Mouse (Mus musculus): Measurements from ENCODE around the gene Vgll4. TPM values are rescaled to one million over a fixed set of nuclear protein-coding genes. Genes with fewer than 3 reads are reported as not detected.

The Vgll4 gene
- polyA plus RNA-seq, 1 experiment: 36.4 TPM

DNA sequence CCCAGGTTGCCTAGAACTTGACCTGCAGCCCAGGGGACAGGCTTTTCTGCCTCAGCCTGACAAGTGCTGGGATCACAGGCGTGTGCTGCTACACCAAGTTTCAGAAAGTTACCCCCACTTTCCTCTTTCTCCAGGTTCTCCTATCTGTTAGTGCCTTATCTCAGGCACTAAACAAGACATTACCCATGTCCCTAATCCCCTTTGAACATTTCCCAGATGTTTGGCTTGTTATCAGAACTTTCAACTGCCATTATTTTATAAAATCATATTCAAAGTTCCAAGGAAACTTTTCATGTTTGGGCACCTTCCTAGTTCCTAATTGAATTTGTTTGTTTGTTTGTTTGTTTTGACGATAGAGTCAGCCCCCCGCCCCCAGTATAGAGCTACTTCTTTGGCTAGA is 4.0 kb downstream of the Vgll4 start:
- H3K27ac ChIP-seq (ENCODE audit: insufficient read depth, low read length): no peak overlapping the region
- no peak overlapping the region for H3K4me3 ChIP-seq (ENCODE audit: insufficient read depth, low read length)
- peaks cover 16% of the 10 kb centered on the region for H3K4me1 ChIP-seq (ENCODE audit: control insufficient read depth, insufficient read depth, low read length)
- no peak for TF ChIP-seq CTCF (IDR thresholded peaks at IDR 0.05; ENCODE audit: borderline replicate concordance, insufficient read depth, low read length)

DNA sequence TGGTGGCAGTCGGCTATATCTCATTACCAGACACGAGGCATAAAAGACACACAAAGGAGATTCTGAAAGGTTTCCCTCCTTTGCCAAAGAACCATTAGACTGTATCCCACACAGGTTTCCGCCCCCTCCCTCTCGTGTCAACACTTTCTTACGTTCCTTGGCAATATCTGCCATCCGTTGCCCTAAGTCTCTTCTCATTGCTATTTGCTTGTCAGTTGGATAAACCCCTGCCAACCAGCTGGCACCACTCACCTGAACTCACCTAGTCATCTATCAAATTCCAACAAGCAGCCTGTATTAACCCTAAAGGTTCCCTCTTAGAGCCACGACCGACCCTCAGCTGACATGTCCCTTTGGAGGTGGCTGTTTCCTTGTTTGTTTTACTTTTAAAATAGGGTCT is 4.4 kb downstream of the Vgll4 start:
- Histone ChIP-seq H3K4me3 (ENCODE audit: insufficient read depth, low read length) (no peak overlapping the region), H3K4me1 (ENCODE audit: control insufficient read depth, insufficient read depth, low read length) (peaks cover 16% of the 10 kb centered on the region), H3K27ac (ENCODE audit: insufficient read depth, low read length) (no peak overlapping the region)
- TF ChIP-seq POLR2A (IDR thresholded peaks at IDR 0.05; ENCODE audit: low read depth, low read length) (no peak), CTCF (IDR thresholded peaks at IDR 0.05; ENCODE audit: borderline replicate concordance, insufficient read depth, low read length) (no peak)

DNA sequence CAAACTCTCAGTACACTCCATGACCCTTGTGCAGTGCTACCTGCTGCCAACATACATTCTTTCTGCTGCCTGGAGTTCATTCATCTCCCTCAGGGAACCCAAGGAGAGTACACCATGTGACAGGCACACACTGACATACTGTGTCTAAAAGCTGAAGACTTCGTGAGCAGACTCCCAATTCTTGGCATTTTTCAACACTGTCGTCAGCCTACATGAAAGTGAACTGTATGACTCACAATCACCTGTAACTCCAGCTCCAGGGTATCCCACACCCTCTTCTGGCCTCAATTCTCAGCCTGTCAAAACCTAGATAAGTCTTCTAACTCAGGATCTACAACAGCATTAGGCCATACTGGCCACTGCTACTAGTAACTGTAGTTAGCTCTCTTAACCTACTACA is 5.6 kb downstream of the Vgll4 start:
- no peak for TF ChIP-seq CTCF (IDR thresholded peaks at IDR 0.05; ENCODE audit: borderline replicate concordance, insufficient read depth, low read length)
- TF ChIP-seq POLR2A (IDR thresholded peaks at IDR 0.05; ENCODE audit: low read depth, low read length): no peak
- Histone ChIP-seq H3K4me3 (ENCODE audit: insufficient read depth, low read length) (no peak overlapping the region), H3K27ac (ENCODE audit: insufficient read depth, low read length) (no peak overlapping the region), H3K4me1 (ENCODE audit: control insufficient read depth, insufficient read depth, low read length) (peaks cover 16% of the 10 kb centered on the region)

DNA sequence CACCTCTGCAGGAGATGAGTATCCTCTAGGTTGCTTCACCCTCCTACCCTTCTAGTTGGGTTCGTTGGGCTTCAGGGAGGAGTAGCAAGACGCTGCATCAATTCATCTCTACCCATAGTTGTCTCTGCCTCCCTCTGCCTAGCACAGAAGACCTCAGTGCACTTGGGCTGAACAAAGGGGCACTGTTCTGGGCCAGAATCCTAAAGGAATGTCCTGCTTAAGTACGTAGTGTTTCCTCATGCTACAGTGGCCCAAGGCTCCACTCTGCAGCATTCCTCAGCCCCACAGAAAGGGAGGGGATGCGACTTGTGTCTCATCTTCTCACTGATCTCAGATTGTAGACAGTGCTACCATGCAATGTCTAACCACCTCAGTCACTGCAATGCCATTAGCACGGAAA is 6.2 kb downstream of the Vgll4 start:
- no peak for TF ChIP-seq POLR2A (IDR thresholded peaks at IDR 0.05; ENCODE audit: low read depth, low read length)
- TF ChIP-seq CTCF (IDR thresholded peaks at IDR 0.05; ENCODE audit: borderline replicate concordance, insufficient read depth, low read length): no peak
- H3K27ac ChIP-seq (ENCODE audit: insufficient read depth, low read length): no peak overlapping the region
- H3K4me1 ChIP-seq (ENCODE audit: control insufficient read depth, insufficient read depth, low read length): peaks cover 16% of the 10 kb centered on the region
- no peak overlapping the region for H3K4me3 ChIP-seq (ENCODE audit: insufficient read depth, low read length)

DNA sequence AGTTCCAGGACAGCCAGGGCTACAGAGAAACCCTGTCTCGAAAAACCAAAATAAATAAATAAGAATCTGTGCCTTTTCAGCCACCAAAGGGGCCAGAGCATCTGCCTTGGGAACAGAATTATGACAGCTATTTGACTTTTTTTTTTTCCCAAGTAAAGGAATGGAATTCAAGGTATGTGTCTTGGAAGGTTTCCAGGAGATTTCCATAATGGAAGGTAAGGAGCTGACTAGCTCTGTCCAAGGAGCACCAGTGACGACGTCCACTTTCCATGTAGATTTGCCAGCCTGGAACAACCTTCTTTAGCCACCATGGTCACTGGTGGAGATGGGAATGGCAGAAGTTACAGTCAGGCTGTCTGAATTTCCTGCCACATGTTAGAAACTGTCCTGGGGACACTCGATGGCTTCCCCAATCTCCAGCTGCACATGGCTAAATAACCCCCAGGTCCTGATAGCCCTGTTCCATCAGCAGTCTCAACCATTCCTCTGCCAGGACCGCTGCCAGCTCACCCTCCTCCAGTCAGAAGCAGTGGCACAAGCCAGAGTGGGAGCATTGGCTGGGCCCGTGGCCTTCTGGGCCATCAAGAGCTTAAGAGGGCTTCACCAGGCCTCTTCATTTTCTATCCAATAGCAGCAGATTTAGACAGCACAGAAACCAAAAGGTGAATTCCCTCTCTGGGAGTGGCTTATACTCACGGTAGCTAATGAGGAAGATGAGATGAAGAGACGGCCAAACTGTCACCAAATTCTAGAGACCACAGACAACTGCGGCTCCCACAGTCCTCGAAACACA is 8.3 kb downstream of the Vgll4 start:
- Histone ChIP-seq H3K4me1 (ENCODE audit: control insufficient read depth, insufficient read depth, low read length) (peaks cover 16% of the 10 kb centered on the region; the same call in 1 of the 2 replicates), H3K4me3 (ENCODE audit: insufficient read depth, low read length) (no peak overlapping the region), H3K27ac (ENCODE audit: insufficient read depth, low read length) (no peak overlapping the region)
- TF ChIP-seq CTCF (IDR thresholded peaks at IDR 0.05; ENCODE audit: borderline replicate concordance, insufficient read depth, low read length): no peak
- no peak for TF ChIP-seq POLR2A (IDR thresholded peaks at IDR 0.05; ENCODE audit: low read depth, low read length)

DNA sequence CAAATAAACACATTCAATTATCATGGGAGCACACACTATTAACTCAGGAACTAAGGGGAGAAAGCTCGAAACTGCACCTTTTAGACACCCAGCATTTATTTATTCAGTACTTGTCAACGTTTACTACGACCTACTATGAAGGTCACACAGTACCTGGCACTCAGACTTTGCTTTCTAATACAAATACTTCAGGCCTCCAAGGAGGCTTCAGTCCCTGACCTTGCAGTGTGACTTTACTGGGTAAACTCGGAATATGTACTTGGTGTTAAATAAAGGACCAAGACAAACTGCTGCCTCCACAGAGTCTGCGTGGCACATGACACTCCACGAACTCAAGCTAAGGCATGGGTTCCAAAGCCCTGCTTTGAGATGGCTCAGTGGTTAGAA is 10.8 kb downstream of the Vgll4 start:
- TF ChIP-seq CTCF (IDR thresholded peaks at IDR 0.05; ENCODE audit: borderline replicate concordance, insufficient read depth, low read length) (no peak), POLR2A (IDR thresholded peaks at IDR 0.05; ENCODE audit: low read depth, low read length) (no peak)
- Histone ChIP-seq H3K4me1 (ENCODE audit: control insufficient read depth, insufficient read depth, low read length) (peaks cover 5% of the 10 kb centered on the region; the same call in 1 of the 2 replicates), H3K4me3 (ENCODE audit: insufficient read depth, low read length) (no peak overlapping the region), H3K27ac (ENCODE audit: insufficient read depth, low read length) (no peak overlapping the region)

DNA sequence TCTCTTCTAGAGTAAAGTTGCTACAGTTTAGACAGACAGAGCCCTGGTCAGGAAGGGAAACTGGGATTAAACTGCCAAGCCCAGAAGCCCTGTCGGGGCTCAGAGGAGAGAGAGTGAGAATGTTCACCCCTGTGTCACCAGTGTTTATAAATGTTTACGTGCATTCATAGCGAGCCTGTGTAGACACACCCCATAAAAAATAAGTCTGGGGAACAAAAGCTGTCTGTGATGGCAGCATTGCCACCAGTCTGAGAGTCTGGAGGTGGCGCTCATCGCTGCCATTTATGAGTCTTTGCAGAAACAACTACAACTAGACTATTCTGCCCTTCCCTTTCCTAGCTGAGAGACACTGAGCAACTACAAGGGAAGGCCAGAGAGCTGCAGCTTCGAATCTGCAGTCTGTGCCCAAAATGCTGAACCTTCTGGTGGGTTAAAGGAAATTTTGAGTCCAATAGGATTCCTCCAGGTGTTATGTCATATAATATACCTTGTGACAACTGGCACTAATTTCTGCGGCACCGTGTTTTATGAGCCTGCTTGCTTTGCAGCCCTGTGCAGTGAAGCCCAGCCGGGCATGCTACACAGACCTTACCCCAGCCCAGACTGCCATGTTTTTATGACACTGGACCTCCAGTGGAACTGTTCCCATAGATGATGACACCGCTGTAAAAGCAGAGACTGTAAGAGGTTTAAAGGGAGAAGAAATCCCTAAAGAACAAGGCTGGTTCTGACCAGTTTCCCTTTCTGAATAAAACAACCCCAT is 11.4 kb downstream of the Vgll4 start:
- H3K27ac ChIP-seq (ENCODE audit: insufficient read depth, low read length): no peak overlapping the region
- no peak overlapping the region for H3K4me3 ChIP-seq (ENCODE audit: insufficient read depth, low read length)
- 0 out of 2 replicates have a peak, but pooled peaks cover 4% of the 10 kb centered on the region for H3K4me1 ChIP-seq (ENCODE audit: control insufficient read depth, insufficient read depth, low read length)
- TF ChIP-seq POLR2A (IDR thresholded peaks at IDR 0.05; ENCODE audit: low read depth, low read length) (no peak), CTCF (IDR thresholded peaks at IDR 0.05; ENCODE audit: borderline replicate concordance, insufficient read depth, low read length) (no peak)

DNA sequence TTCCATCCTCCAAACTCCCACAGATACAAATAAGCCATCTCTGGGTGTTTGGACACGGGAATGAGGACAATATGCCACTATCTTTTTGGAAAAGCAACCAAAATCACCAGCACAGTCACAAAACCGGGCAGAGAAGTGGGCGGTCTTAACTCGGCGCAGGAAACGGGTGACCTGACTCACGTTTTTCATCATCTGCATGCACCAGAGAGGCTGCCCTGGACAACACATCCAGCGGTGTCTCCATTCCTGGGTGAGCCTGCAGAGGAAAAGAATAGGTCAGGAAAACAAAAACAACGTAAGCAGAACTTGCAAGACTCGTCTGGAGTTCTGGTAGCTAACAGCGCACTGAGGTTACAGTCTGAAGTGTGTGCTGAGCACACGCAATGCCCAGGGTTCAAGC is 12.0 kb downstream of the Vgll4 start:
- 0 out of 2 replicates have a peak, but pooled peaks cover 4% of the 10 kb centered on the region for H3K4me1 ChIP-seq (ENCODE audit: control insufficient read depth, insufficient read depth, low read length)
- H3K27ac ChIP-seq (ENCODE audit: insufficient read depth, low read length): no peak overlapping the region
- no peak overlapping the region for H3K4me3 ChIP-seq (ENCODE audit: insufficient read depth, low read length)
- no peak for TF ChIP-seq POLR2A (IDR thresholded peaks at IDR 0.05; ENCODE audit: low read depth, low read length)
- TF ChIP-seq CTCF (IDR thresholded peaks at IDR 0.05; ENCODE audit: borderline replicate concordance, insufficient read depth, low read length): no peak

DNA sequence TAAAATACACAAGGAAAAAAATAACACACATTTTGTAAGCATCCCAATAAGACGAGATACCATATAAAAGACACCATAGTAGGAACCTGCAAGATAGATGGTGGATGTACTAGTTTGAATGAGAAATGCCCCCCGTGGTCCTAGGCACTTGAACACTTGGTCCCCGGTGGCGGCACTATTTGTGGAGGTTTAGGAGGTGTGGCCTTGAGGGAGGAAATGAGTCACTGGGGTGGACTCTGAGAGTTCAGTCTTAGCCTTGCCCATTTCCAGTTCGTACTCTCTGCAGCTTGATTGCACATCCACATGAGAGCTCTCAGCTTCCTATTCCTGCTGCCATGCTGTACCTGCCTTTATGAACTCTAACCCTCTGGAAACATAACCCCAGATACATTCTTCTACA is 15.3 kb downstream of the Vgll4 start:
- Histone ChIP-seq H3K27ac (ENCODE audit: insufficient read depth, low read length) (no peak overlapping the region), H3K4me1 (ENCODE audit: control insufficient read depth, insufficient read depth, low read length) (no peaks in the 10 kb centered on the region), H3K4me3 (ENCODE audit: insufficient read depth, low read length) (no peak overlapping the region)
- TF ChIP-seq CTCF (IDR thresholded peaks at IDR 0.05; ENCODE audit: borderline replicate concordance, insufficient read depth, low read length): no peak

DNA sequence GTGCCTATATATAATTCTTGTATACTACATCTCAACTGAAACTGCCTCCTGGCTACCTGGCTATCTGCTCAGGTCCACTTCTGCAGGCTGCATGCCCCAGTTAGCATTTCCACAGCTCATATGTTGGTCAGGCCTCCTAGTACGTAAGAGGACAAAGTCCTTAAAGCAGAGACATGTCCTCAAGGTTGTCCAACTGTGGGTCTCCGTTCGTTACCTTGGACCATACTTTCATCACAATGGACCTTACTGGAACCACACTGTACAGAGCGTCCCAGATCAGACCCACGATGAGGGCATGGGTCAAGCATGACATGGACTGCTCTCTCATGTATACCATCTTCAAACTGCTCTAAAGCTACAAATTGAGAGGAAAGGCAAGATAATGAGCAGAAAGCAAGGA is 16.2 kb downstream of the Vgll4 start:
- Histone ChIP-seq H3K4me3 (ENCODE audit: insufficient read depth, low read length) (no peak overlapping the region), H3K27ac (ENCODE audit: insufficient read depth, low read length) (no peak overlapping the region), H3K4me1 (ENCODE audit: control insufficient read depth, insufficient read depth, low read length) (peaks cover under 1% of the 10 kb centered on the region; the same call in 1 of the 2 replicates)
- TF ChIP-seq CTCF (IDR thresholded peaks at IDR 0.05; ENCODE audit: borderline replicate concordance, insufficient read depth, low read length) (no peak), POLR2A (IDR thresholded peaks at IDR 0.05; ENCODE audit: low read depth, low read length) (no peak)
